Mouse (Mus musculus) lung, embryonic 16.5 days (tissue): ENCODE results near the gene Btbd16. TPM values are rescaled to one million over a fixed set of nuclear protein-coding genes. Genes with fewer than 3 reads are reported as not detected.

Source experiments
- ATAC-seq: fragments of 200-750 bp; cut with Nextera tagmentation; 2 replicates; pipeline ENCODE4 v1.8.0; 2017; ENCODE audit warnings: low read depth, mild to moderate bottlenecking, moderate library complexity
- H3K27ac ChIP-seq: fragments of 300-500 bp; sonication (generic); 2 replicates; pipeline ENCODE4 v1.5.1; 2014; ENCODE audit warnings: mild to moderate bottlenecking, control low read depth, low read length
- H3K27me3 ChIP-seq: fragments of 300-500 bp; sonication (generic); 2 replicates; pipeline ENCODE4 v1.6.1; 2014; ENCODE audit warnings: low read depth, low read length, mixed read lengths; ENCODE audit not compliant: control insufficient read depth, insufficient read depth
- H3K36me3 ChIP-seq: fragments of 300-500 bp; sonication (generic); 2 replicates; pipeline ENCODE4 v1.6.1; 2014; ENCODE audit warnings: low read length; ENCODE audit not compliant: control insufficient read depth, insufficient read depth
- H3K4me1 ChIP-seq: fragments of 300-500 bp; sonication (generic); replicated peaks from 2 replicates; pipeline ENCODE4 v1.6.1; 2014; ENCODE audit warnings: low read length, mixed read lengths; ENCODE audit not compliant: control insufficient read depth, insufficient read depth
- H3K4me2 ChIP-seq: fragments of 300-500 bp; sonication (generic); 2 replicates; pipeline ENCODE4 v1.6.1; 2014; ENCODE audit warnings: low read depth, low read length, control low read depth
- H3K4me3 ChIP-seq: fragments of 300-500 bp; sonication (generic); 2 replicates; pipeline ENCODE4 v1.5.1; 2014; ENCODE audit warnings: mild to moderate bottlenecking, low read length, control low read depth
- H3K9ac ChIP-seq: fragments of 300-500 bp; sonication (generic); 2 replicates; pipeline ENCODE4 v1.6.1; 2014; ENCODE audit warnings: low read length, control low read depth
- H3K9me3 ChIP-seq: fragments of 300-500 bp; sonication (generic); 2 replicates; pipeline ENCODE4 v1.6.1; 2016; ENCODE audit warnings: low read length; ENCODE audit not compliant: control insufficient read depth
- WGBS: fragments of 180-500 bp; shearing (Covaris S2); extraction: QIAGEN DNeasy Blood & Tissue Kit; methylation state at CpG from one replicate; pipeline ENCODE4 v1.1.7; 2014; 5-methylcytosine and 5-hydroxymethylcytosine counted together
- polyA plus RNA-seq: library from polyadenylated mRNA; unstranded; fragments of >200 nt; fragmentation: Nextera tagmentation; extraction: Ambion mirVana; gene quantifications from 2 replicates; pipeline ENCODE4 v1.2.1, GENCODE M21; 2015

Gene Btbd16
- polyA plus RNA-seq, 1 experiment from 2014 or later = not detected

- no peaks in the 10 kb centered on the region for H3K27me3 ChIP-seq
- peaks cover 19% of the 10 kb centered on the region for H3K36me3 ChIP-seq
- H3K9ac ChIP-seq = no peak overlapping the region
- no peak overlapping the region for H3K27ac ChIP-seq
- ATAC-seq = no peak
- 84% methylated on average over 9 of the region's 9 CpGs for WGBS
- H3K4me3 ChIP-seq = no peak overlapping the region
- H3K4me1 ChIP-seq = no peaks in the 10 kb centered on the region; the same call in 1 of the 2 replicates
- H3K9me3 ChIP-seq = no peaks in the 10 kb centered on the region
- no peak overlapping the region for H3K4me2 ChIP-seq
These were observed 30.4 kb upstream of the Btbd16 start for GRCm38 (mm10) chr7:130743239-130744025.

- Histone ChIP-seq H3K4me1 (no peaks in the 10 kb centered on the region; the same call in 1 of the 2 replicates), H3K27ac (no peak overlapping the region), H3K9ac (no peak overlapping the region), H3K36me3 (peaks cover 7% of the 10 kb centered on the region), H3K4me2 (no peak overlapping the region), H3K4me3 (no peak overlapping the region), H3K9me3 (no peaks in the 10 kb centered on the region), H3K27me3 (no peaks in the 10 kb centered on the region)
- 92% methylated on average over 4 of the region's 4 CpGs for WGBS
- ATAC-seq = no peak
These were observed 24.7 kb upstream of the Btbd16 start for GRCm38 (mm10) chr7:130749165-130749564.

GRCm38 (mm10) chr7:130750752-130751490, 22.9 kb upstream of the Btbd16 start:
- Histone ChIP-seq H3K4me2 (no peak overlapping the region), H3K9me3 (no peaks in the 10 kb centered on the region), H3K4me3 (no peak overlapping the region), H3K4me1 (peaks cover 2% of the 10 kb centered on the region; the same call in 1 of the 2 replicates), H3K36me3 (peaks cover 4% of the 10 kb centered on the region), H3K9ac (no peak overlapping the region), H3K27ac (no peak overlapping the region), H3K27me3 (no peaks in the 10 kb centered on the region)
- 62% methylated on average over 17 of the region's 17 CpGs for WGBS
- ATAC-seq = no peak

- H3K27me3 ChIP-seq = no peaks in the 10 kb centered on the region
- H3K27ac ChIP-seq = no peak overlapping the region
- H3K36me3 ChIP-seq = peaks cover 4% of the 10 kb centered on the region
- peaks cover 7% of the 10 kb centered on the region for H3K4me1 ChIP-seq
- 70% methylated on average over 9 of the region's 9 CpGs for WGBS
- no peak overlapping the region for H3K9ac ChIP-seq
- ATAC-seq = no peak
- H3K9me3 ChIP-seq = no peaks in the 10 kb centered on the region
- no peak overlapping the region for H3K4me2 ChIP-seq
- no peak overlapping the region for H3K4me3 ChIP-seq
These were observed 22.2 kb upstream of the Btbd16 start for GRCm38 (mm10) chr7:130751678-130752077.

GRCm38 (mm10) chr7:130754790-130755189, 19.1 kb upstream of the Btbd16 start:
- Histone ChIP-seq H3K4me2 (no peak overlapping the region), H3K36me3 (peaks cover 5% of the 10 kb centered on the region), H3K27ac (no peak overlapping the region), H3K27me3 (no peaks in the 10 kb centered on the region), H3K9ac (no peak overlapping the region), H3K9me3 (no peaks in the 10 kb centered on the region), H3K4me1 (peaks cover 13% of the 10 kb centered on the region), H3K4me3 (no peak overlapping the region)
- no peak for ATAC-seq
- 94% methylated on average over 2 of the region's 2 CpGs for WGBS

- Histone ChIP-seq H3K9me3 (no peaks in the 10 kb centered on the region), H3K9ac (no peak overlapping the region), H3K27me3 (no peaks in the 10 kb centered on the region), H3K36me3 (peaks cover 7% of the 10 kb centered on the region), H3K4me1 (peaks cover 13% of the 10 kb centered on the region), H3K4me2 (no peak overlapping the region), H3K4me3 (no peak overlapping the region), H3K27ac (peak overlapping the region; percentile 47)
- 54% methylated on average over 7 of the region's 7 CpGs for WGBS
- ATAC-seq = peak; percentile 60
These were observed 17.5 kb upstream of the Btbd16 start for GRCm38 (mm10) chr7:130756343-130756835.

GRCm38 (mm10) chr7:130757326-130757865, 16.5 kb upstream of the Btbd16 start:
- no peak overlapping the region for H3K4me2 ChIP-seq
- no peak overlapping the region for H3K9ac ChIP-seq
- H3K9me3 ChIP-seq = no peaks in the 10 kb centered on the region
- 57% methylated on average over 11 of the region's 11 CpGs for WGBS
- ATAC-seq = peak; percentile 8; the same call in 1 of the 2 replicates
- peaks cover 13% of the 10 kb centered on the region for H3K4me1 ChIP-seq
- no peak overlapping the region for H3K4me3 ChIP-seq
- H3K27ac ChIP-seq = no peak overlapping the region
- H3K36me3 ChIP-seq = peaks cover 4% of the 10 kb centered on the region
- H3K27me3 ChIP-seq = no peaks in the 10 kb centered on the region

GRCm38 (mm10) chr7:130762071-130762897, 11.6 kb upstream of the Btbd16 start:
- Histone ChIP-seq H3K36me3 (peaks cover 3% of the 10 kb centered on the region), H3K27ac (no peak overlapping the region), H3K9me3 (no peaks in the 10 kb centered on the region)

More at GRCm38 (mm10) chr7:130762071-130762897, 11.6 kb upstream of the Btbd16 start:
- ATAC-seq = peak; percentile 73
- Histone ChIP-seq H3K9ac (no peak overlapping the region), H3K4me2 (no peak overlapping the region), H3K4me3 (no peak overlapping the region), H3K27me3 (no peaks in the 10 kb centered on the region), H3K4me1 (peaks cover under 1% of the 10 kb centered on the region; the same call in 1 of the 2 replicates)
- 31% methylated on average over 17 of the region's 17 CpGs for WGBS
